In the genomic region with DNA sequence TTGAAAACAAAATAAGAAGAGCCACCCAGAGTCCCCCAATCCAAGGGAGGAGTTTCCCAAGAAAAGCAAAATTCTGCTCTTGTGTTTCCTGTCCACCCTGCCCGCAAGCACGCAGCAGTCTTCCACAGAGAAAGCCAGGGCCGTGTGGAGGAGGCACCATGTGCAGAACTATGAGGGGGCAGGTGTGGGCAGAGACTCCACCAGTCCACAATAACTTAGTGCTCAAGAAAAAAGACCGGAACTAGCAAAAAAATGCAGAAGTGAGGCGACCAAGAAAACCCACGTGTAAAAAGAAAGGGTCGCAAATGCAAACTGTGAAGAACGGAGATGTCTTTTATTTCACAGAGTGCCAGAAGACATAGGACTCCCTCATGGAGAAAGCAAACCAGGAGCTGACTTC, we compare ENCODE assay signal across 15 mouse cellular contexts.
DNase-seq lines count a peak whose midpoint lies in the region; ATAC-seq lines count a peak whose summit lies in the region.
"Had no signal": no experiment of that assay in that cellular context is flagged by ENCODE, and none has a peak within 500 bp of the region (broad histone marks: within the 10 kb centered on the region; RNA-seq: fewer than 3 reads in every experiment).

No protein-coding gene starts in this region.

- no peaks in the 10 kb centered on the region for H3K27me3 ChIP-seq in heart, embryonic 13.5 days (replicated peaks)
- no peaks in the 10 kb centered on the region for H3K27me3 ChIP-seq in heart, embryonic 12.5 days (replicated peaks)
- no peaks in the 10 kb centered on the region for H3K27me3 ChIP-seq in heart, embryonic 14.5 days (ENCODE audit: control insufficient read depth, insufficient read depth, low read length)
- H3K27me3 ChIP-seq in hindbrain, embryonic 14.5 days (ENCODE audit: control insufficient read depth, insufficient read depth, low read length): no peaks in the 10 kb centered on the region

- H3K9ac ChIP-seq in heart, embryonic 13.5 days: no peak overlapping the region
- no peak overlapping the region for H3K9ac ChIP-seq in heart, embryonic 12.5 days
- H3K9ac ChIP-seq in heart, embryonic 14.5 days (ENCODE audit: low read length): no peak overlapping the region
- no peak overlapping the region for H3K9ac ChIP-seq in hindbrain, embryonic 14.5 days
- H3K9ac ChIP-seq: liver, embryonic 14.5 days had no signal

- no peaks in the 10 kb centered on the region for H3K9me3 ChIP-seq in heart, embryonic 13.5 days
- no peaks in the 10 kb centered on the region for H3K9me3 ChIP-seq in heart, embryonic 12.5 days (replicated peaks)
- no peaks in the 10 kb centered on the region for H3K9me3 ChIP-seq in heart, embryonic 14.5 days (ENCODE audit: control insufficient read depth, low read length)
- no peaks in the 10 kb centered on the region for H3K9me3 ChIP-seq in hindbrain, embryonic 14.5 days (ENCODE audit: control insufficient read depth, low read length)

- 71% methylated on average over 8 of the region's 8 CpGs for WGBS in heart, embryonic 13.5 days
- 71% methylated on average over 8 of the region's 8 CpGs for WGBS in heart, embryonic 12.5 days
- WGBS in heart, embryonic 14.5 days: 79% methylated on average over 8 of the region's 8 CpGs
- whole genome bisulfite sequencing in hindbrain, embryonic 14.5 days: 84% methylated on average over 8 of the region's 8 CpGs

- H3K4me2 ChIP-seq in heart, embryonic 13.5 days: no peak overlapping the region
- H3K4me2 ChIP-seq in heart, embryonic 12.5 days: no peak overlapping the region
- H3K4me2 ChIP-seq in heart, embryonic 14.5 days (ENCODE audit: low read length): no peak overlapping the region
- no peak overlapping the region for H3K4me2 ChIP-seq in hindbrain, embryonic 14.5 days (replicated peaks)

- DNase-seq in right cerebral cortex, adult 18-20 months: peak; percentile 57
- DNase-seq in right cerebral cortex, postnatal 14 days: no peak
- DNase-seq in urinary bladder, postnatal 25 days (ENCODE audit: low spot score): no peak
- no peak for DNase-seq in hindbrain, embryonic 14.5 days (ENCODE audit: low spot score)
- DNase-seq: adrenal gland, adult 8-10 months; cerebellum, adult 18-20 months; gastrocnemius, postnatal 36 days; retina, postnatal 1 day had no signal

- 0 out of 2 replicates have a peak, but pooled peaks cover 7% of the 10 kb centered on the region for H3K4me1 ChIP-seq in heart, embryonic 13.5 days
- H3K4me1 ChIP-seq in heart, embryonic 12.5 days (replicated peaks): peaks cover 11% of the 10 kb centered on the region; the same call in 1 of the 2 replicates
- peaks cover 0 to 5% of the 10 kb centered on the region in 2 experiments; a peak in 1 of 4 replicates for H3K4me1 ChIP-seq in heart, embryonic 14.5 days (ENCODE audit: control insufficient read depth in 2 of 2, insufficient read depth in 2 of 2, low read length in 2 of 2)
- H3K4me1 ChIP-seq in hindbrain, embryonic 14.5 days (replicated peaks; ENCODE audit: control insufficient read depth, insufficient read depth, low read length): no peaks in the 10 kb centered on the region

- no peak for ATAC-seq in heart, embryonic 13.5 days (ENCODE audit: extremely low read depth, insufficient number of reproducible peaks, low FRiP score, low TSS enrichment)
- no peak for ATAC-seq in heart, embryonic 12.5 days (ENCODE audit: insufficient number of reproducible peaks, low FRiP score)
- ATAC-seq in heart, embryonic 14.5 days (ENCODE audit: insufficient number of reproducible peaks, insufficient read depth, low FRiP score, low read depth): no peak
- peak; percentile 33 for ATAC-seq in neutrophil, adult 5-6 weeks (ENCODE audit: extremely low read depth, insufficient number of reproducible peaks, low FRiP score, poor library complexity, severe bottlenecking)
- ATAC-seq in hindbrain, embryonic 14.5 days (ENCODE audit: low FRiP score): no peak
- ATAC-seq: CD4-positive, CD25-positive, alpha-beta regulatory T cell, adult 4 months had no signal

- 0 out of 2 replicates have a peak overlapping the region, but pooled peaks have one; percentile 28 for H3K27ac ChIP-seq in heart, embryonic 13.5 days (replicated peaks)
- H3K27ac ChIP-seq in heart, embryonic 12.5 days (ENCODE audit: poor library complexity, severe bottlenecking): no peak overlapping the region; the same call in 1 of the 2 replicates
- peak overlapping the region; percentile 29 to 34; a peak in 2 of 4 replicates for H3K27ac ChIP-seq in heart, embryonic 14.5 days (replicated peaks in 1 of 2; ENCODE audit: control insufficient read depth in 1 of 2, insufficient read depth in 1 of 2, low read depth in 2 of 2, low read length in 2 of 2)
- no peak overlapping the region for H3K27ac ChIP-seq in hindbrain, embryonic 14.5 days
- H3K27ac ChIP-seq: liver, embryonic 14.5 days; macrophage had no signal

- no peaks in the 10 kb centered on the region for H3K36me3 ChIP-seq in heart, embryonic 13.5 days
- H3K36me3 ChIP-seq in heart, embryonic 12.5 days: no peaks in the 10 kb centered on the region
- no peaks in the 10 kb centered on the region for H3K36me3 ChIP-seq in heart, embryonic 14.5 days (ENCODE audit: control insufficient read depth, insufficient read depth, low read length)
- no peaks in the 10 kb centered on the region for H3K36me3 ChIP-seq in hindbrain, embryonic 14.5 days (replicated peaks; ENCODE audit: control insufficient read depth, insufficient read depth)

- H3K4me3 ChIP-seq in heart, embryonic 13.5 days: no peak overlapping the region
- H3K4me3 ChIP-seq in heart, embryonic 12.5 days: no peak overlapping the region
- H3K4me3 ChIP-seq in heart, embryonic 14.5 days (ENCODE audit: control insufficient read depth in 1 of 2, insufficient read depth in 1 of 2, low read depth in 1 of 2, low read length in 2 of 2): no peak overlapping the region
- no peak overlapping the region for H3K4me3 ChIP-seq in hindbrain, embryonic 14.5 days (replicated peaks; ENCODE audit: low read length)

Comparison
In these comparisons a context has a peak if more than half of its experiments do, and no peak if none do; other contexts are left out.
1. H3K27ac ChIP-seq: peak in heart, embryonic 13.5 days (single experiment) and heart, embryonic 14.5 days (2 of 2); none in heart, embryonic 12.5 days (single experiment) and hindbrain, embryonic 14.5 days (single experiment).